Mouse (Mus musculus) cortical plate, adult 2 months (tissue): ENCODE measurements around the gene BC048679.

Experiments used
- CTCF ChIP-seq: fragments of 200-500 bp; IDR thresholded peaks from 2 replicates; pipeline ENCODE4 v1.5.1; 2011; ENCODE audit warnings: mild to moderate bottlenecking, control low read depth, low read length; ENCODE audit not compliant: insufficient read depth; ENCODE audit errors: extremely low read depth
- POLR2A ChIP-seq: fragments of 200-500 bp; IDR thresholded peaks from 2 replicates; pipeline ENCODE4 v1.6.1; 2011; ENCODE audit warnings: mild to moderate bottlenecking, low read length, control low read depth; ENCODE audit not compliant: insufficient read depth; ENCODE audit errors: extremely low read depth

DNA sequence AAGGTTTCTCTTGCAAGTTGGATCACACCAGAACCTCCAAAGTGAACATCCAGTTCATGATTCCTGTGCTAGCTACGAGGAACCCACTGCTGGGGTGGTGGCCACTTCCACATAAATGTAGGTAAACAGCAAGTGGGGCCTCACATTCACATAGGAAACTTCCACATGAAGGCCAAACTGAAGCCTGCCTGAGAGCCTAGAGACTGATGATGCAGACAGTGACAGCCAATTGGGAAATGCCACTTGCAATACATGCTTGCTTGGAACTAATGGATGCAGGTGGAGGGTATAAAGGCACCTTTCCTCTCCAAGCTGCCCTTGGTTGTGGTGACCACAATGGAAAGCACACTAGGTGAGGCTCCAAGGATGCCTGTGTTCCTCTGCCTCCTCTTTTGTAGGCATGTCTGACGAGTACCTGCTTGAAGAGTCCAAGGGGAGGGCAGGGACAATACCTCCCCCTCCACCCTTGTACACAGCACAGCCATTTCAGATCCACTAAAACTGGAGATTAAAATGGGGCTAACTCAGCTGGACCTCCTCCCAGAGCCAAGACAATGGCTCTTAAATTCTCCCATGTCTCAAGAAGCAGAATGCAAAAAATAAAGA, 40.1 kb upstream of the BC048679 start:
- no peak for TF ChIP-seq POLR2A
- TF ChIP-seq CTCF, result no peak
